Mouse (Mus musculus): ENCODE measurements at regions not wholly inside any gene's neighbourhood (a gene's known extent, or its start where the extent isn't known, plus 50 kb on each side); places are given as distances from the start of the nearest gene placed in this dataset.
A peak's percentile ranks its signal among the peaks of the same experiment; 100 is the strongest.

DNA sequence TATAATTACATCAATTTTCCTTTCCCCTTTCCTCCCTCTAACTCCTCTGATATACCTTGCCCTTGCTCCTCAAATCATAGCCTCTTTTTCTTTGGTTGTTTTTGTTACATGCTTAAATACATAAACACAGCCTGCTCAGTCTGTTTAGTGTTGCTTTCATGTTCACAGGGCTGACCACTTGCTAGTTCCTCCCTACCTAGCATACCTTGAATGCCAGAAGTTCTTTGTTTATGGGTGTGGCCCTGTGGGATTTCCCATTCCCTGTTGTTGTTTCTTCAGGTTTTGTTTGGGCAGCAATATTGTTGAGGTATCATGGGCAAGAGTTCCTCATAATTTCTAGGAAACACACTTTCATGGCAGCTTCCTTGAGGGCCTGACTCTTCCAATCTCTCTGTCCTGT lies 807.7 kb downstream of the Diaph2 start:
- DNase-seq (ENCODE audit: low spot score) (no peak), ATAC-seq (replicated peaks; ENCODE audit: low FRiP score, low read depth) (no peak)
- no peaks in the 10 kb centered on the region for H3K36me3 ChIP-seq (ENCODE audit: insufficient read depth, low read length)
- H3K9me3 ChIP-seq (replicated peaks; ENCODE audit: low read length): no peaks in the 10 kb centered on the region
- H3K4me2 ChIP-seq (ENCODE audit: low read length): no peak overlapping the region
- no peak overlapping the region for H3K4me3 ChIP-seq (replicated peaks; ENCODE audit: low read depth, low read length)
- no peak overlapping the region for H3K9ac ChIP-seq (ENCODE audit: low read depth, low read length)
- H3K27ac ChIP-seq: no peak overlapping the region
- no peaks in the 10 kb centered on the region for H3K4me1 ChIP-seq (replicated peaks; ENCODE audit: insufficient read depth, low read length)
- no peak for TF ChIP-seq CTCF (IDR thresholded peaks at IDR 0.05; ENCODE audit: low read depth)
- no peaks in the 10 kb centered on the region for H3K27me3 ChIP-seq (ENCODE audit: insufficient read depth, low read length)

DNA sequence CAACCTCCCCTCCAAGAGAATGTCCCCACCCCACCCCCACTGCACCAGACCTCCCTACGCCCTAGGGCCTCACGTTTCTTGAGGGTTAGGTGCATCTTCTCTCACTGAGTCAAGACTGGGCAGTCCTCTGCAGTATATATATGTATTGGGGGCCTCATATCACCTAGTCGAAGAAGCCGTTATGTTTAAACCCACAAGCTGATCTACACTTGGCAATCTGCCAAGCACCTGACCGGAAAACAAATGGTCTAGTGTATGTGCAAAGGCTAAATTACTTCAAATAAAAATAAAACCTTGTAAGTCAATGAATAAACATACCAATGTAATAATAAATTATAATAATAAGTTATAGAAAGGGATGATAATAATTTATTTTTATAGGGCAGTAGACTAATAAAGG lies 828.2 kb downstream of the Diaph2 start:
- H3K9me3 ChIP-seq (replicated peaks; ENCODE audit: low read length): no peaks in the 10 kb centered on the region
- no peaks in the 10 kb centered on the region for H3K27me3 ChIP-seq (ENCODE audit: insufficient read depth, low read length)
- H3K27ac ChIP-seq: no peak overlapping the region
- no peaks in the 10 kb centered on the region for H3K4me1 ChIP-seq (replicated peaks; ENCODE audit: insufficient read depth, low read length)
- WGBS: 54% methylated on average over 5 of the region's 5 CpGs
- peak; percentile 0 for DNase-seq (ENCODE audit: low spot score)
- H3K9ac ChIP-seq (ENCODE audit: low read depth, low read length): no peak overlapping the region
- H3K4me3 ChIP-seq (replicated peaks; ENCODE audit: low read depth, low read length): no peak overlapping the region
- no peak for ATAC-seq (replicated peaks; ENCODE audit: low FRiP score, low read depth)
- TF ChIP-seq CTCF (IDR thresholded peaks at IDR 0.05; ENCODE audit: low read depth): no peak
- no peak overlapping the region for H3K4me2 ChIP-seq (ENCODE audit: low read length)
- H3K36me3 ChIP-seq (ENCODE audit: insufficient read depth, low read length): no peaks in the 10 kb centered on the region

DNA sequence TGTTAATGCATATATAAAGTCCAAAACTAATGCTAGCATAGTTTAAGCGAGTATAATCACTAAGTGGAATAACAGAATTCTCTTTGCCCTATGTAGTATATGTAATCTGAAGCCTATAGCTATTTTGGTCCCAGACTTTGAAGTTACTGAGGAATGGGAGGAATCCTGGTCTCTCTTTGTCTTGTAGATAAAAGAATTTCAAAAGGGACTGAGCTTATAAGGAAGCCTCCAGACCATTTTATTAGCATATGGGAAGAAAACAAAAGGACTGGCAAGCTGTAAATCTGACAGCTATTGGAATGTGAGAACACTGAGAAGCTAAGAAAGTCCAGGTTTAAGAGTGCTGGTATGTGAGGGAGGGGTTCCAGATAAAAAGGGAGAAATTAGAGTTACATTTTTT lies 847.1 kb downstream of the Diaph2 start:
- ATAC-seq (replicated peaks; ENCODE audit: low FRiP score, low read depth) (no peak), DNase-seq (ENCODE audit: low spot score) (peak; percentile 0)
- no peaks in the 10 kb centered on the region for H3K27me3 ChIP-seq (ENCODE audit: insufficient read depth, low read length)
- no peak overlapping the region for H3K4me3 ChIP-seq (replicated peaks; ENCODE audit: low read depth, low read length)
- no peak overlapping the region for H3K27ac ChIP-seq
- no peaks in the 10 kb centered on the region for H3K36me3 ChIP-seq (ENCODE audit: insufficient read depth, low read length)
- no peak overlapping the region for H3K9ac ChIP-seq (ENCODE audit: low read depth, low read length)
- no peaks in the 10 kb centered on the region for H3K4me1 ChIP-seq (replicated peaks; ENCODE audit: insufficient read depth, low read length)
- TF ChIP-seq CTCF (IDR thresholded peaks at IDR 0.05; ENCODE audit: low read depth): no peak
- 28% methylated on average over 1 of the region's 1 CpGs for WGBS
- no peak overlapping the region for H3K4me2 ChIP-seq (ENCODE audit: low read length)
- no peaks in the 10 kb centered on the region for H3K9me3 ChIP-seq (replicated peaks; ENCODE audit: low read length)

DNA sequence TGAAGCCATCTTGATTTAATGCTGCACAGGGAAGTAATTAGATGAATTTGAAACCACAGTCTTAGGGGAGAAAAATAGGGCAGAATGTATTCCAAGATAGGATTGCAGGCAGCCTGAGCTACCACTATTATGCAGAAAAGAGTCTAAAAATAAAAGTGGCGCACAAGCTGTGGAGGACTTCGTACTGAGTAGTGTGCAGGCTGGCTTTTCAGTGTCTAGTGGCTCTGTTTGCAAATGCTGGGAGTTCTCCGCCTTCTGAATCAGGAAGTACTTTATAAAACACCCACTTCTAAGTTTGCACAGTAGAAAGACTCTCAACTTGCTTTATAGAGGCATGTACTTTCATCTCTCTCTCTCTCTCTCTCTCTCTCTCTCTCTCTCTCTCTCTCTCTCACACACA lies 852.4 kb downstream of the Diaph2 start:
- Histone ChIP-seq H3K4me2 (ENCODE audit: low read length) (no peak overlapping the region), H3K27ac (no peak overlapping the region), H3K4me1 (replicated peaks; ENCODE audit: insufficient read depth, low read length) (no peaks in the 10 kb centered on the region), H3K4me3 (replicated peaks; ENCODE audit: low read depth, low read length) (no peak overlapping the region), H3K36me3 (ENCODE audit: insufficient read depth, low read length) (no peaks in the 10 kb centered on the region), H3K9ac (ENCODE audit: low read depth, low read length) (no peak overlapping the region), H3K9me3 (replicated peaks; ENCODE audit: low read length) (no peaks in the 10 kb centered on the region), H3K27me3 (ENCODE audit: insufficient read depth, low read length) (no peaks in the 10 kb centered on the region)
- ATAC-seq (replicated peaks; ENCODE audit: low FRiP score, low read depth): no peak
- no peak for TF ChIP-seq CTCF (IDR thresholded peaks at IDR 0.05; ENCODE audit: low read depth)
- WGBS: 86% methylated on average over 3 of the region's 3 CpGs
- DNase-seq (ENCODE audit: low spot score): peak; percentile 1

DNA sequence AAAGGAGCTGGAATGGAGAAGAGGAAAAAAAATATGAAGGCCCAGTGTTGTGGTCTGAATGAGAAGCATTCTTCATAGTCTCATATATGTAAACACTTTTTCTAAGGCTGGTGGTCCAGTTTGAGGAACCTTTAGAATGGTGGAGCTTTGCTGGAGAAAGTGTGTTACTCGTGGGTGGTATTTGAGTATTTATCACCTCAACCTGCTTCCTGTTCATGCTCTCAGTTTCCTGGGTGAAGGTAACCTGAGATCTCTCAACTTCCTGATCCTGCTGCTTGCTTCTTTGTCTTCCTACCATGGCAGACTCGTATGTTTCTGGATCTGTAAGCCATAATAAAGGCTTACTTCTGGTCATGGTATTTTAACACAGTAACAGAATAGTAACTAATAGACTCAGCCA lies 889.0 kb downstream of the Diaph2 start:
- TF ChIP-seq CTCF (IDR thresholded peaks at IDR 0.05; ENCODE audit: low read depth): no peak
- 61% methylated on average over 2 of the region's 2 CpGs for WGBS
- Histone ChIP-seq H3K36me3 (ENCODE audit: insufficient read depth, low read length) (no peaks in the 10 kb centered on the region), H3K4me3 (replicated peaks; ENCODE audit: low read depth, low read length) (no peak overlapping the region), H3K4me1 (replicated peaks; ENCODE audit: insufficient read depth, low read length) (no peaks in the 10 kb centered on the region), H3K4me2 (ENCODE audit: low read length) (no peak overlapping the region), H3K9me3 (replicated peaks; ENCODE audit: low read length) (no peaks in the 10 kb centered on the region), H3K27ac (no peak overlapping the region), H3K27me3 (ENCODE audit: insufficient read depth, low read length) (no peaks in the 10 kb centered on the region), H3K9ac (ENCODE audit: low read depth, low read length) (no peak overlapping the region)
- DNase-seq (ENCODE audit: low spot score) (no peak), ATAC-seq (replicated peaks; ENCODE audit: low FRiP score, low read depth) (no peak)

DNA sequence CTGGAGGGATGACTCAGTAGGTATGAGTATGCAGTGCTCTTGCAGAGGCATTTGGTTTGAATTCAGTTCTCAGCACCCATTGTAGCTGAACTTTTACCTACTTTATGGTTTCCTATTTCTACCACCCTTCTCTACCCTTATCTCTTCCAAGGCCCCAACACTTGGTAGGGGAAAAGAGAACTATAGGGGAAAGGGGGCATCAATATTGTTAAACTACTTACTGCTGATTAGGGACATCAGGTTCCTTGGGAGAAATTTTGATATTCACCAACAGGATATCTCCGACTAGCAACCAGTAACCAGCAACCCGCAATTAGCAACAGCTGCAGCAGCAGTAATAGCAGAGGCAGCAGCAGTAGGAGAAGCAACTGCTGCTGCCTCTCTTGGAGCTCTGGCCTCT lies 906.3 kb downstream of the Diaph2 start:
- no peak for ATAC-seq (replicated peaks; ENCODE audit: low FRiP score, low read depth)
- Histone ChIP-seq H3K9me3 (replicated peaks; ENCODE audit: low read length) (no peaks in the 10 kb centered on the region), H3K36me3 (ENCODE audit: insufficient read depth, low read length) (no peaks in the 10 kb centered on the region), H3K27me3 (ENCODE audit: insufficient read depth, low read length) (no peaks in the 10 kb centered on the region), H3K4me2 (ENCODE audit: low read length) (no peak overlapping the region), H3K9ac (ENCODE audit: low read depth, low read length) (no peak overlapping the region), H3K4me3 (replicated peaks; ENCODE audit: low read depth, low read length) (no peak overlapping the region), H3K27ac (no peak overlapping the region), H3K4me1 (replicated peaks; ENCODE audit: insufficient read depth, low read length) (no peaks in the 10 kb centered on the region)
- no peak for TF ChIP-seq CTCF (IDR thresholded peaks at IDR 0.05; ENCODE audit: low read depth)
- no peak for DNase-seq (ENCODE audit: low spot score)
- 95% methylated on average over 2 of the region's 2 CpGs for WGBS

DNA sequence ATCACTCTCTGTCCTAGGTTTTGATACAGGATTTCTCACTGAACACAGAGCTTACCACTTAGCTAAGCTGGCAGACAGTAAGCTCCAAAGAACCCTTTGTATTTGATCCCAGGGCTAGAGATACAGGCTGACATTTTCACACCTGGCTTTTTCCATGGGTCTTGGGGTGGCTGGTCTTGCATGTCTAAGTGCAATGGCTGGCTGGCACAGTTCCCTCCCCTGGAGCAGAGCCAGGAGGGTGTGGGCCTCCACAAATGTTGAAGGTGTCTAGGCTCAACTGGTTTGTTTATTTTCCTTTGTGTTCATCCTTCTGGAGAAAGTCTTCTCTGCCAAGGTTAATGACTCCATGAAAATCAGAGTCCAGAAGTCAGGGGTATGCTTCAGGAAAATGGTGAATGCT lies 934.8 kb downstream of the Diaph2 start:
- no peak overlapping the region for H3K27ac ChIP-seq
- H3K36me3 ChIP-seq (ENCODE audit: insufficient read depth, low read length): no peaks in the 10 kb centered on the region
- no peak overlapping the region for H3K4me2 ChIP-seq (ENCODE audit: low read length)
- H3K9ac ChIP-seq (ENCODE audit: low read depth, low read length): no peak overlapping the region
- H3K4me1 ChIP-seq (replicated peaks; ENCODE audit: insufficient read depth, low read length): no peaks in the 10 kb centered on the region
- no peak for DNase-seq (ENCODE audit: low spot score)
- H3K27me3 ChIP-seq (ENCODE audit: insufficient read depth, low read length): no peaks in the 10 kb centered on the region
- H3K4me3 ChIP-seq (replicated peaks; ENCODE audit: low read depth, low read length): no peak overlapping the region
- no peaks in the 10 kb centered on the region for H3K9me3 ChIP-seq (replicated peaks; ENCODE audit: low read length)
- no peak for ATAC-seq (replicated peaks; ENCODE audit: low FRiP score, low read depth)
- no peak for TF ChIP-seq CTCF (IDR thresholded peaks at IDR 0.05; ENCODE audit: low read depth)
